Mouse (Mus musculus): Measurements from ENCODE around the gene Nmt1. TPM values are rescaled to one million over a fixed set of nuclear protein-coding genes. Genes with fewer than 3 reads are reported as not detected.

Gene Nmt1
- polyA plus RNA-seq, 1 experiment from 2014 or later = 47.8 TPM

- no peak for ATAC-seq (ENCODE audit: low read depth)
- Histone ChIP-seq H3K4me2 (no peak overlapping the region), H3K36me3 (peaks cover 55% of the 10 kb centered on the region), H3K27me3 (peaks cover 14% of the 10 kb centered on the region), H3K9ac (no peak overlapping the region), H3K4me1 (replicated peaks) (peaks cover 33% of the 10 kb centered on the region), H3K4me3 (replicated peaks) (no peak overlapping the region), H3K27ac (no peak overlapping the region), H3K9me3 (replicated peaks) (no peaks in the 10 kb centered on the region)
- no peak for DNase-seq
- WGBS (ENCODE audit: insufficient replicate concordance) = 80% methylated on average over 7 of the region's 7 CpGs
These were observed 31.6 kb upstream of the Nmt1 start for GRCm38 (mm10) chr11:102996385-102996784.

GRCm38 (mm10) chr11:102996991-102997770 is 30.8 kb upstream of the Nmt1 start:
- WGBS (ENCODE audit: insufficient replicate concordance) = 86% methylated on average over 12 of the region's 12 CpGs

GRCm38 (mm10) chr11:102998254-102998576 is 29.8 kb upstream of the Nmt1 start:
- no peaks in the 10 kb centered on the region; the same call in 1 of the 2 replicates for H3K27me3 ChIP-seq
- 26% methylated on average over 7 of the region's 7 CpGs for WGBS (ENCODE audit: insufficient replicate concordance)
- ATAC-seq (ENCODE audit: low read depth) (no peak), DNase-seq (no peak)
- H3K4me1 ChIP-seq (replicated peaks) = peaks cover 30% of the 10 kb centered on the region
- no peak overlapping the region; the same call in 1 of the 2 replicates for H3K4me3 ChIP-seq (replicated peaks)
- H3K27ac ChIP-seq = peak overlapping the region; percentile 80
- peaks cover 55% of the 10 kb centered on the region for H3K36me3 ChIP-seq
- peak overlapping the region; percentile 63 for H3K9ac ChIP-seq
- H3K4me2 ChIP-seq = peak overlapping the region; percentile 46
- H3K9me3 ChIP-seq (replicated peaks) = no peaks in the 10 kb centered on the region

More at GRCm38 (mm10) chr11:102996991-102997770, 30.8 kb upstream of the Nmt1 start:
- no peaks in the 10 kb centered on the region for H3K9me3 ChIP-seq (replicated peaks)
- H3K9ac ChIP-seq = peak overlapping the region; percentile 63; the same call in 1 of the 2 replicates
- no peak overlapping the region for H3K27ac ChIP-seq
- H3K4me1 ChIP-seq (replicated peaks) = peaks cover 29% of the 10 kb centered on the region
- no peak for DNase-seq
- no peak for ATAC-seq (ENCODE audit: low read depth)
- peaks cover 6% of the 10 kb centered on the region for H3K27me3 ChIP-seq
- no peak overlapping the region for H3K4me3 ChIP-seq (replicated peaks)
- H3K4me2 ChIP-seq = no peak overlapping the region
- H3K36me3 ChIP-seq = peaks cover 55% of the 10 kb centered on the region

GRCm38 (mm10) chr11:102998577-102999316 is 29.2 kb upstream of the Nmt1 start:
- Histone ChIP-seq H3K27me3 (no peaks in the 10 kb centered on the region), H3K4me1 (replicated peaks) (peaks cover 34% of the 10 kb centered on the region), H3K4me3 (replicated peaks) (no peak overlapping the region), H3K9me3 (replicated peaks) (no peaks in the 10 kb centered on the region), H3K36me3 (peaks cover 55% of the 10 kb centered on the region), H3K4me2 (peak overlapping the region; percentile 46), H3K9ac (peak overlapping the region; percentile 63), H3K27ac (peak overlapping the region; percentile 80)
- ATAC-seq (ENCODE audit: low read depth) = peak; percentile 83
- DNase-seq = peak; percentile 34
- 14% methylated on average over 14 of the region's 14 CpGs for WGBS (ENCODE audit: insufficient replicate concordance)

GRCm38 (mm10) chr11:102999317-102999970 is 28.5 kb upstream of the Nmt1 start:
- no peak for DNase-seq
- Histone ChIP-seq H3K9me3 (replicated peaks) (no peaks in the 10 kb centered on the region), H3K9ac (no peak overlapping the region), H3K36me3 (peaks cover 50% of the 10 kb centered on the region), H3K4me1 (replicated peaks) (peaks cover 34% of the 10 kb centered on the region), H3K4me2 (no peak overlapping the region), H3K4me3 (replicated peaks) (no peak overlapping the region), H3K27me3 (no peaks in the 10 kb centered on the region), H3K27ac (peak overlapping the region; percentile 80)
- WGBS (ENCODE audit: insufficient replicate concordance) = 74% methylated on average over 14 of the region's 14 CpGs
- ATAC-seq (ENCODE audit: low read depth) = no peak

GRCm38 (mm10) chr11:103000111-103000510 is 27.9 kb upstream of the Nmt1 start:
- WGBS (ENCODE audit: insufficient replicate concordance) = 85% methylated on average over 16 of the region's 16 CpGs

GRCm38 (mm10) chr11:103001063-103001462 is 26.9 kb upstream of the Nmt1 start:
- H3K4me1 ChIP-seq (replicated peaks) = peaks cover 46% of the 10 kb centered on the region
- peaks cover 34% of the 10 kb centered on the region for H3K36me3 ChIP-seq
- ATAC-seq (ENCODE audit: low read depth) (no peak), DNase-seq (no peak)
- 69% methylated on average over 5 of the region's 5 CpGs for WGBS (ENCODE audit: insufficient replicate concordance)
- no peak overlapping the region for H3K27ac ChIP-seq
- H3K4me3 ChIP-seq (replicated peaks) = no peak overlapping the region
- H3K4me2 ChIP-seq = no peak overlapping the region
- no peak overlapping the region for H3K9ac ChIP-seq
- no peaks in the 10 kb centered on the region for H3K27me3 ChIP-seq
- H3K9me3 ChIP-seq (replicated peaks) = no peaks in the 10 kb centered on the region

More at GRCm38 (mm10) chr11:103000111-103000510, 27.9 kb upstream of the Nmt1 start:
- Histone ChIP-seq H3K27ac (no peak overlapping the region), H3K27me3 (no peaks in the 10 kb centered on the region), H3K9ac (no peak overlapping the region), H3K9me3 (replicated peaks) (no peaks in the 10 kb centered on the region), H3K4me2 (no peak overlapping the region), H3K4me3 (replicated peaks) (no peak overlapping the region), H3K4me1 (replicated peaks) (peaks cover 37% of the 10 kb centered on the region), H3K36me3 (peaks cover 44% of the 10 kb centered on the region)
- DNase-seq = no peak
- no peak for ATAC-seq (ENCODE audit: low read depth)

GRCm38 (mm10) chr11:103003210-103003609 is 24.8 kb upstream of the Nmt1 start:
- Histone ChIP-seq H3K27me3 (no peaks in the 10 kb centered on the region), H3K4me3 (replicated peaks) (no peak overlapping the region), H3K4me2 (no peak overlapping the region), H3K9ac (no peak overlapping the region), H3K36me3 (peaks cover 15% of the 10 kb centered on the region; the same call in 1 of the 2 replicates), H3K9me3 (replicated peaks) (no peaks in the 10 kb centered on the region), H3K4me1 (replicated peaks) (peaks cover 55% of the 10 kb centered on the region), H3K27ac (no peak overlapping the region)
- ATAC-seq (ENCODE audit: low read depth) (no peak), DNase-seq (no peak)
- 57% methylated on average over 5 of the region's 5 CpGs for WGBS (ENCODE audit: insufficient replicate concordance)

GRCm38 (mm10) chr11:103004852-103005251 is 23.1 kb upstream of the Nmt1 start:
- WGBS (ENCODE audit: insufficient replicate concordance) = 35% methylated on average over 1 of the region's 1 CpGs
- H3K4me1 ChIP-seq (replicated peaks) = peaks cover 46% of the 10 kb centered on the region
- DNase-seq (no peak), ATAC-seq (ENCODE audit: low read depth) (no peak)
- H3K27ac ChIP-seq = 0 out of 2 replicates have a peak overlapping the region, but pooled peaks have one; percentile 2
- H3K36me3 ChIP-seq = peaks cover under 1% of the 10 kb centered on the region; the same call in 1 of the 2 replicates
- no peaks in the 10 kb centered on the region for H3K9me3 ChIP-seq (replicated peaks)
- no peak overlapping the region for H3K4me2 ChIP-seq
- no peak overlapping the region for H3K4me3 ChIP-seq (replicated peaks)
- H3K9ac ChIP-seq = no peak overlapping the region
- no peaks in the 10 kb centered on the region for H3K27me3 ChIP-seq

GRCm38 (mm10) chr11:103005254-103005981 is 22.6 kb upstream of the Nmt1 start:
- Histone ChIP-seq H3K9me3 (replicated peaks) (no peaks in the 10 kb centered on the region), H3K9ac (no peak overlapping the region), H3K27me3 (no peaks in the 10 kb centered on the region), H3K4me1 (replicated peaks) (peaks cover 42% of the 10 kb centered on the region), H3K36me3 (no peaks in the 10 kb centered on the region), H3K4me3 (replicated peaks) (no peak overlapping the region), H3K4me2 (no peak overlapping the region), H3K27ac (0 out of 2 replicates have a peak overlapping the region, but pooled peaks have one; percentile 2)
- 63% methylated on average over 11 of the region's 11 CpGs for WGBS (ENCODE audit: insufficient replicate concordance)
- DNase-seq (no peak), ATAC-seq (ENCODE audit: low read depth) (no peak)

Measured in liver, embryonic 13.5 days (tissue).